Mouse (Mus musculus): Measurements from ENCODE around the gene Defb20. TPM values are rescaled to one million over a fixed set of nuclear protein-coding genes. Genes with fewer than 3 reads are reported as not detected.

Defb20 gene
- polyA plus RNA-seq (2012; rRNA removed) = 0.39 TPM in 1 of 2 replicates, not detected in the other

GRCm38 (mm10) chr2:152476763-152477162, at the start of gene Defb20:
Defb20 (plus strand) TSS chr2:152477063.

GRCm38 (mm10) chr2:152464570-152465150, 12.2 kb upstream of the Defb20 start, which contains the start of gene Defb23:
Defb23 (minus strand) TSS chr2:152464620.

GRCm38 (mm10) chr2:152490038-152490437, 13.2 kb downstream of the Defb20 start, which contains the start of gene Defb22:
Defb22 (minus strand) TSS chr2:152490138.

GRCm38 (mm10) chr2:152511592-152511991, 34.7 kb downstream of the Defb20 start, which contains the start of gene Defb26:
Defb26 (minus strand) TSS chr2:152511692.

GRCm38 (mm10) chr2:152517981-152518380, 41.1 kb downstream of the Defb20 start, which contains the start of gene Defb28:
Defb28 (plus strand) TSS chr2:152518255.

Other genes with a start within 250 kb of the Defb20 start
- 54.5 and 56.4 TPM in 2 replicates for gene Tbc1d20, start 183.2 kb upstream of the Defb20 start, polyA plus RNA-seq (2012; rRNA removed)
- 335 and 401 TPM in 2 replicates for gene Rbck1, start 144.4 kb upstream of the Defb20 start, polyA plus RNA-seq (2012; rRNA removed)
- 3.9 and 6.1 TPM in 2 replicates for gene Trib3, start 133.0 kb upstream of the Defb20 start, polyA plus RNA-seq (2012; rRNA removed)
- gene Nrsn2, start 100.4 kb upstream of the Defb20 start, polyA plus RNA-seq (2012; rRNA removed) = 0.24 and 0.27 TPM in 2 replicates
- gene Sox12, start 79.0 kb upstream of the Defb20 start, polyA plus RNA-seq (2012; rRNA removed) = 47.1 and 55.3 TPM in 2 replicates
- 10.0 and 11.5 TPM in 2 replicates for gene Zcchc3, start 62.0 kb upstream of the Defb20 start, polyA plus RNA-seq (2012; rRNA removed)
- 4.9 and 5.1 TPM in 2 replicates for gene 6820408C15Rik, start 61.5 kb upstream of the Defb20 start, polyA plus RNA-seq (2012; rRNA removed)
- not detected in 2 replicates for gene Defb23, start 12.4 kb upstream of the Defb20 start, polyA plus RNA-seq (2012; rRNA removed)
- gene Defb22, start 13.1 kb downstream of the Defb20 start, polyA plus RNA-seq (2012; rRNA removed) = not detected in 2 replicates
- gene Defb26, start 34.6 kb downstream of the Defb20 start, polyA plus RNA-seq (2012; rRNA removed) = not detected in 2 replicates
- gene Defb28, start 41.2 kb downstream of the Defb20 start, polyA plus RNA-seq (2012; rRNA removed) = not detected in 2 replicates
- gene Defb29, start 63.0 kb downstream of the Defb20 start, polyA plus RNA-seq (2012; rRNA removed) = not detected in 2 replicates
- not detected in 2 replicates for gene Gm17416, start 92.3 kb downstream of the Defb20 start, polyA plus RNA-seq (2012; rRNA removed)
- gene Defb21, start 95.7 kb downstream of the Defb20 start, polyA plus RNA-seq (2012; rRNA removed) = not detected in 2 replicates
- 39.7 and 66.9 TPM in 2 replicates for gene Defb19, start 103.2 kb downstream of the Defb20 start, polyA plus RNA-seq (2012; rRNA removed)
- gene Defb45, start 122.3 kb downstream of the Defb20 start, polyA plus RNA-seq (2012; rRNA removed) = not detected in 2 replicates
- gene Defb36, start 127.3 kb downstream of the Defb20 start, polyA plus RNA-seq (2012; rRNA removed) = 0.46 and 0.64 TPM in 2 replicates
- 1.7 TPM in 1 of 2 replicates, not detected in the other for gene Defb25, start 146.0 kb downstream of the Defb20 start, polyA plus RNA-seq (2012; rRNA removed)
- gene Rem1, start 149.9 kb downstream of the Defb20 start, polyA plus RNA-seq (2012; rRNA removed) = 25.0 and 28.2 TPM in 2 replicates
- gene H13, start 192.4 kb downstream of the Defb20 start, polyA plus RNA-seq (2012; rRNA removed) = 330 and 441 TPM in 2 replicates
- 3.7 and 4.2 TPM in 2 replicates for gene Mcts2, start 210.0 kb downstream of the Defb20 start, polyA plus RNA-seq (2012; rRNA removed)

Data from ovary, adult 2 months (tissue).